Mouse (Mus musculus) granulocyte monocyte progenitor cell, adult 5-6 weeks (primary cell): ENCODE data around the gene Rasl10a. TPM values are rescaled to one million over a fixed set of nuclear protein-coding genes. Genes with fewer than 3 reads are reported as not detected.
A peak's percentile ranks its signal among the peaks of the same experiment; 100 is the strongest.

Source experiments
- ATAC-seq: replicated peaks from 2 replicates; pipeline ENCODE4 v1.8.0; 2016; ENCODE audit warnings: mild to moderate bottlenecking, moderate TSS enrichment, inconsistent platforms; ENCODE audit not compliant: poor library complexity, severe bottlenecking
- total RNA-seq, 2 experiments: library from RNA; stranded (forward) in 1 of 2; stranded (reverse) in 1 of 2; fragments of 200-712, 200-1000 nt in 1 of 2; fragments of >200 nt in 1 of 2; fragmentation: Nextera tagmentation in 1 of 2; gene quantifications; 2 replicates each; pipeline ENCODE4 v1.2.3; 2014 to 2017

Rasl10a gene
- not detected in 2 replicates for total RNA-seq (2014; fragmentation: Nextera tagmentation)
- not detected in 2 replicates for total RNA-seq (2017)

GRCm38 (mm10) chr11:5057856-5058641, at the start of gene Rasl10a:
Gene Rasl10a (plus strand): TSS chr11:5058128.
- peak; percentile 17; the same call in 1 of the 2 replicates for ATAC-seq

DNA sequence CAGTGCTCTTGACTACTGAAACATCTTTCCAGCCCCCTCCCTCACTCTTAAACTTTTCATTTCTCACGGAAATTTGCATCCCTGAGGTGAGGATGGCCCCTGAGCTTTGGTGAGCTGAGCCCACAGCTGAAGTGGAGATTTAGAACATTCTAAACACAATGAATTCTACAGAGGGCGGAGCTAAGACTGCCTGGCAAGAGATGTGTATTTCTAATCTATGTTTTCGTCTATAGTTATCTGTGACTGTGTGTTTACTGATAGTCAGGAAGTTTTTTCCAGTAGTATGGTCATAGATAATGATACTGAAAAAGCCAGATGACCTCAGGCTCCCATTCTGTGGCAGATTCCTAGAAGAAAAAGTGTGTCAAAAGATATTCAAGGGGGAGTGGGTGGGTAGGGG, 49.1 kb upstream of the Rasl10a start:
- ATAC-seq = no peak

GRCm38 (mm10) chr11:5009354-5010074, 48.4 kb upstream of the Rasl10a start:
- ATAC-seq = no peak

GRCm38 (mm10) chr11:5010205-5010604, 47.7 kb upstream of the Rasl10a start:
- ATAC-seq = no peak

DNA sequence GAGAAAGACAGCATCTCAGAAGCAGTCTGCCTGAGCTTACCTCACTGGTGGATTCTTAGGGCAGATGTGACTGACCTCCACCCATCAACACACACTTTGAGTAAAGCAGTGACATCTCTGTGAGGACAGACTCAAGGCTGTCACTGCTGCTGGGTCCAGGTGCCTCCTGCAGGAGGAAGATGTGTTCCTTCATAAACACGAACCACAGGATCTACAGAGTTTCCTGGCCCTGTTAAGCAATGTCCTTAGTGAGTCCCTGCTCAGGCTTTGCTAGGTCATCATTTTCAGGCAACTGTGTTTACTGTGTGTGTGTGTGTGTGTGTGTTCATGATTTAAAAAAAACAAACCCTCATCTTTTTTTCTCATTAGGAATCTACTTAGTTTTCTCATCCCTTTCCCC, 46.4 kb upstream of the Rasl10a start:
- ATAC-seq = peak; percentile 64

- ATAC-seq = peak; percentile 66
These were observed 45.7 kb upstream of the Rasl10a start for GRCm38 (mm10) chr11:5012213-5012715.

- ATAC-seq = no peak
These were observed 42.2 kb upstream of the Rasl10a start for GRCm38 (mm10) chr11:5015720-5016119.

- ATAC-seq = no peak
These were observed 41.6 kb upstream of the Rasl10a start for GRCm38 (mm10) chr11:5016286-5016685.

- no peak for ATAC-seq
These were observed 40.4 kb upstream of the Rasl10a start for GRCm38 (mm10) chr11:5017506-5017905.

- no peak for ATAC-seq
These were observed 32.8 kb upstream of the Rasl10a start for GRCm38 (mm10) chr11:5025108-5025507.

DNA sequence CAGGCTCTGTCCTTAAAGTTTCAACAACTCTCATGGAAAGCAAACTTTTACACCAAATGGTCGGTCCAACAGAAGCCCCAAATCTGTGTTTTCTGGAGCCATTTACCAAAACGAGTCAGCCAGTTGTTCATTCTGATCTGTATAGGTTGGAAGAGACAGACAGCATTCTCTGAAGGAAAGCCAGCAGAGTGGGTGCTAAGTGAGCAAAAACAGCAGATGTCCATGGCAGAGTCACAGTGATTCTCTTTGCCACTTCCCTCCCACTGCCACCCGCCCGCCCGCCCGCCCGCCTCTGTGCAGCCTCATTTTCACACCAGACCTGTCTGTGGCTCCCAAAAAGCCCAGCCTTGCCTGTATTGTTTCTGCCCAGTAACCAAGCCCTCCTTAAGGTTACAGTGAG, 29.7 kb upstream of the Rasl10a start:
- no peak for ATAC-seq

- no peak for ATAC-seq
These were observed 25.2 kb upstream of the Rasl10a start for GRCm38 (mm10) chr11:5032706-5033105.

DNA sequence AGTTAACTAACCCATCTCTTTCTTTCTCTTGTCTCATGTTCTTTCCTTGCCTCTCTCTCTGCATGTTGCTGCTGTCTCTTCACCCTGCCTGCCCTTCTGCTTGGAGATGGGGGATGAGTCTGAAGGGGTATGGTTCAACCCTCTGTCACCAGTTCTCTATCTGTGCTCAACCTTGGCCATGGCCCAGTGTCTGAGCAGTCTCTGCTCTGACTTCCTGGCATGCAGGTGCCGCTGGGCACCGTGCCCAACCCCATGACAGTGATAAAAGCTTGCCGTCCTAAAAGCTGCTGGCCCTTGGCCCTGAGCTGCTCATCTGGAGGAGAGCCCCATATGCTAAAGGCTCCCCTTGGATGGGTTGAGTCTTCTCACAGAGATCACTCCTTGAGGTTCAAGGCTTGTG, 24.8 kb upstream of the Rasl10a start:
- ATAC-seq = no peak

GRCm38 (mm10) chr11:5035421-5035820, 22.5 kb upstream of the Rasl10a start:
- ATAC-seq = no peak

DNA sequence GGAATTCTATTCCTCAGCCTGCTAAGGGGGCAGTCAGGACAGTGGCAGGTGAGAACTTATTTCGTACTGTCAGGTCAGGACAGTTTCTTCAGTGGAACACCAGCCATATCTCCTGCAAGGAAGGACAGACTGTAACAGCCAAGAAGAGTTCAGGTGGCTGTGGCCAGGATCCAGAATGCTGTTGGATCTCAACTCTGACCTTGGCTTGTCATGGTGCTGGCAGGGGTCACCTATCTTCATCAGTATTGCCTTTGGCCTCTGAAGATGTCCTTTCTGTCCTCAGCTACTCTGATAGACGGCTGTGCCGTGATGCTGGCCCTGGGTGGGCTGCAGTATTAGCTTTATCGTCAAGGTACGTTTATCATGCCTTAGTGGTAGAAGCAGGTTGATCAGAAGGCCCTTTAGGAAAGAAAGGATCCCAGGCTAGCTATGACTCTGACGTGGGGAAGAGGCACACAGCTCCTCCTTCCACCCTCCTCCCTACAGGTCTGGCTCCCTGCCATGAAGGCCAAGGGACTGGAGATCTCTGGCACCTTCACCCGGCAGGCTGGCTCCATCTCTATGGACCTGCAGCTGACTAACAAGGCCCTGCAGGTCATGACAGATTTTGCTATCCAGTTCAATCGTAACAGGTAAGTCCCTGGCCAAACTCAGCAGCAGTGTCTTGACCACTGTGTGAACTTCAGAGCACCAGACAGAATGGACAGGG, 20.6 kb upstream of the Rasl10a start:
- ATAC-seq = no peak

DNA sequence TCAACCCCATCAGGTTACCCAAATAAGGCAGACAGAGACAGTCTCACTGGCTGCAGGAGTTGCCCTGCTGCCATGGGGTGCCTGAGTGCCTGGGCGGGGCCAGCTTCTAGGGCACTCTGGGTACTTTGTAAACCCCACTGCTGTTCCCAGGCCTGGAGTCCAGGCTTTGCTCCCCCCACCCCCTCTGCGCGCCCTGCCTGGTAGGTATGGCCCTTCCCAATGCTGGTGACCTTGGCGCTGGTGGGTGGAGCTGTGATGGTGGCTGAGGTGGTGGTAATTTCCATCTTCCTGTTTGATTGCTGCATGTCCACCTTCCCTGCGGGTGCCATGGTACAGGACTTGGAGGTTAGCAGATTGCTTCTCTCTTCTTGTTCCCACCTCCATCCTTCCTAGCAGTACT, 17.3 kb upstream of the Rasl10a start:
- ATAC-seq = no peak

DNA sequence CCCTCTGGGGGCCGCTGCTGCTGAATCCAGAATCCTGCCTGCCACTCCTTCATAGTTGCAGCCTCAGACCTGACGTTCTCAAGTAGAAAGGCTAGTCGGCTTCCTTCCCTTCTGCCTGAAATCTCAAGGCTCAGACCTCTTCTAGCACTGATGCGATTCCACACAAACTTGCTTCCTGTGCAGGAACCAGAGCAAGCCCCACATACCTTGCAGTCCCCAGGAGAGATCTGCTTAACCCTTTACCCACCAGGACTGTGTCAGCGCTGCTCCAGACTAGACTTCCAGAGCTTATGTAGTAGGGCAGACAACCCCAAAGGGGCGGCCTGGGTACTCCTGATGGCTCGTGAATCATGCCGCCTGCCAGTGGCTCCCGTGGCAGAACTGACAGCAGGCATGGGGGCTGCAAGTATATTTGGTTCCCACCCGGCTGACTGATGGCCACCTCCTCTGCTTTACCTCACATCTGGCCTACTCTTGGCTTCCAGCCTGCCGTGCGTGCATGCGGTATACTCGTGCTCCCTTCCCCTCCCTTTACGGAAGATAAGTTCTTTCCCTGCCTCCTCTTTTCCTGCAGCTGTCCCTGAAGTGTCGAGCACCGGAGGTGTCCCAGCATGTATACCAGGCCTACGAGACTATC, 16.7 kb upstream of the Rasl10a start:
- no peak for ATAC-seq

DNA sequence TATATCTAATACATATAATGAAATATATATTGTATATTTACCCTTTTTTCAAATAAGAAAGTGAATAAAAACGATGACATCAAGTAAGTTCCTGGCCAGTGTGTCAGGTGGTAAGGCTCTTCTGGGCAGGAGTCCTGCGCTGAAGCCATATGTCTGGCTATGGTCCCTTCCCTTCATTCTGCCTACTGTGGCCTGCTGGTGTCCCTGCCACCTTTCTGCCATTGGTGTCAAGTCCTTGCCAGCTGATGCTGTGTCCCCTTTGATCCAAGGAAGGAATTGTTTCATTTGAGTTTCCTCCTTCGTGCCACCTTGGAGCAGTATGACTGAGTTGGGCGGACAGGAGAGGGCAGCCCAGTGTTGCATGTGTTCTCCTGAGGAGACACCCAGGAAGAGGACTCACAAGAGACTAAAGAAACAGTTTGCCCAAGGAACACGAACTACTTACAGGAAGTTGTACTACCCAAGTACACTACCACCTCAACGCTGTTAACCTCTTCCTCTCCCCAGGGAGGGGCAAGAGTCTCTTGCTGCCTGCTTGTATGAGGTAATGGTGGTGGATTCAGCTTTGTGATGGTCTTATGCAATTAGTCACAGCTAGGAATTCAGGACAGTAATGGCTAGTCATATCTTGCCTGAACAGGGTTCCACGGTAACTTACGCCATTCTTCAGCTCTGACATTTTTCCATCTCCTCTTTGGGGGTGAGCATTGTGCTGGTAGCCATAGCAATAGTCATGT, 15.1 kb upstream of the Rasl10a start:
- peak; percentile 76 for ATAC-seq

GRCm38 (mm10) chr11:5046321-5046926, 11.5 kb upstream of the Rasl10a start:
- ATAC-seq = no peak
